Mouse (Mus musculus) stomach, embryonic 15.5 days (tissue): ENCODE data around the gene Podn. TPM values are rescaled to one million over a fixed set of nuclear protein-coding genes. Genes with fewer than 3 reads are reported as not detected.

ENCODE experiments used
- ATAC-seq: fragments of 200-750 bp; cut with Nextera tagmentation; 2 replicates; pipeline ENCODE4 v1.8.0; 2017; ENCODE audit warnings: low read depth, moderate number of reproducible peaks, moderate TSS enrichment; ENCODE audit not compliant: insufficient read depth, low FRiP score
- H3K27ac ChIP-seq: fragments of 300-500 bp; sonication (generic); 2 replicates; pipeline ENCODE4 v1.5.1; 2015; ENCODE audit warnings: mild to moderate bottlenecking, inconsistent platforms
- H3K27me3 ChIP-seq: fragments of 300-500 bp; sonication (generic); replicated peaks from 2 replicates; pipeline ENCODE4 v1.6.1; 2015; ENCODE audit warnings: inconsistent platforms
- H3K36me3 ChIP-seq: fragments of 300-500 bp; sonication (generic); 2 replicates; pipeline ENCODE4 v1.6.1; 2015; ENCODE audit warnings: inconsistent platforms
- H3K4me1 ChIP-seq: fragments of 300-500 bp; sonication (generic); 2 replicates; pipeline ENCODE4 v1.6.1; 2015; ENCODE audit warnings: inconsistent platforms
- H3K4me2 ChIP-seq: fragments of 300-500 bp; sonication (generic); 2 replicates; pipeline ENCODE4 v1.6.1; 2015; ENCODE audit warnings: mild to moderate bottlenecking, inconsistent platforms
- H3K4me3 ChIP-seq: fragments of 300-500 bp; sonication (generic); replicated peaks from 2 replicates; pipeline ENCODE4 v1.5.1; 2015; ENCODE audit warnings: inconsistent platforms
- H3K9ac ChIP-seq: fragments of 300-500 bp; sonication (generic); 2 replicates; pipeline ENCODE4 v1.6.1; 2015; ENCODE audit warnings: inconsistent platforms
- H3K9me3 ChIP-seq: fragments of 300-500 bp; sonication (generic); 2 replicates; pipeline ENCODE4 v1.6.1; 2016; ENCODE audit warnings: inconsistent platforms
- WGBS: fragments of 180-500 bp; shearing (Covaris S2); methylation state at CpG from one replicate; pipeline ENCODE4 v1.1.7; 2015; 5-methylcytosine and 5-hydroxymethylcytosine counted together
- polyA plus RNA-seq: library from polyadenylated mRNA; unstranded; fragments of >200 nt; fragmentation: Nextera tagmentation; extraction: Ambion mirVana; gene quantifications from 2 replicates; pipeline ENCODE4 v1.2.1, GENCODE M21; 2015

Gene Podn
- polyA plus RNA-seq, 1 experiment from 2014 or later = 1.1 TPM

GRCm38 (mm10) chr4:108074204-108074823 is 21.9 kb downstream of the Podn start:
- WGBS = 64% methylated on average over 3 of the region's 3 CpGs
- ATAC-seq = no peak
- no peak overlapping the region for H3K9ac ChIP-seq
- no peaks in the 10 kb centered on the region for H3K36me3 ChIP-seq
- H3K4me3 ChIP-seq = no peak overlapping the region
- no peaks in the 10 kb centered on the region for H3K9me3 ChIP-seq
- no peak overlapping the region for H3K4me2 ChIP-seq
- H3K27ac ChIP-seq = no peak overlapping the region
- H3K4me1 ChIP-seq = no peaks in the 10 kb centered on the region
- no peaks in the 10 kb centered on the region for H3K27me3 ChIP-seq

GRCm38 (mm10) chr4:108072086-108072485 is 24.2 kb downstream of the Podn start:
- no peaks in the 10 kb centered on the region; the same call in 1 of the 2 replicates for H3K36me3 ChIP-seq
- H3K4me3 ChIP-seq = no peak overlapping the region
- 90% methylated on average over 3 of the region's 3 CpGs for WGBS
- no peak overlapping the region for H3K4me2 ChIP-seq
- ATAC-seq = no peak
- no peak overlapping the region for H3K9ac ChIP-seq
- H3K27me3 ChIP-seq = no peaks in the 10 kb centered on the region
- H3K4me1 ChIP-seq = no peaks in the 10 kb centered on the region
- H3K27ac ChIP-seq = no peak overlapping the region
- H3K9me3 ChIP-seq = no peaks in the 10 kb centered on the region

GRCm38 (mm10) chr4:108071235-108071901 is 24.9 kb downstream of the Podn start:
- WGBS = 3% methylated on average over 26 of the region's 26 CpGs
- Histone ChIP-seq H3K27ac (no peak overlapping the region), H3K9ac (peak overlapping the region; percentile 11; the same call in 1 of the 2 replicates), H3K27me3 (no peaks in the 10 kb centered on the region), H3K36me3 (no peaks in the 10 kb centered on the region; the same call in 1 of the 2 replicates), H3K4me3 (peak overlapping the region; percentile 48), H3K9me3 (no peaks in the 10 kb centered on the region), H3K4me2 (peak overlapping the region; percentile 58), H3K4me1 (no peaks in the 10 kb centered on the region)
- ATAC-seq = peak; percentile 95

- no peaks in the 10 kb centered on the region for H3K27me3 ChIP-seq
- peaks cover 3% of the 10 kb centered on the region; the same call in 1 of the 2 replicates for H3K36me3 ChIP-seq
- H3K4me2 ChIP-seq = peak overlapping the region; percentile 58
- 5% methylated on average over 8 of the region's 8 CpGs for WGBS
- H3K27ac ChIP-seq = no peak overlapping the region; the same call in 1 of the 2 replicates
- peak overlapping the region; percentile 48 for H3K4me3 ChIP-seq
- no peaks in the 10 kb centered on the region for H3K4me1 ChIP-seq
- ATAC-seq = no peak
- peak overlapping the region; percentile 11; the same call in 1 of the 2 replicates for H3K9ac ChIP-seq
- no peaks in the 10 kb centered on the region for H3K9me3 ChIP-seq
Measured at GRCm38 (mm10) chr4:108070723-108071122, 25.5 kb downstream of the Podn start.

- no peak for ATAC-seq
- no peak overlapping the region; the same call in 1 of the 2 replicates for H3K27ac ChIP-seq
- 54% methylated on average over 4 of the region's 4 CpGs for WGBS
Measured at GRCm38 (mm10) chr4:108070286-108070685, 26.0 kb downstream of the Podn start.

GRCm38 (mm10) chr4:108068081-108068480 is 28.2 kb downstream of the Podn start:
- Histone ChIP-seq H3K36me3 (peaks cover 8% of the 10 kb centered on the region; the same call in 1 of the 2 replicates), H3K27me3 (no peaks in the 10 kb centered on the region), H3K4me2 (no peak overlapping the region), H3K4me3 (no peak overlapping the region), H3K9me3 (no peaks in the 10 kb centered on the region), H3K9ac (no peak overlapping the region), H3K27ac (no peak overlapping the region), H3K4me1 (no peaks in the 10 kb centered on the region)
- ATAC-seq = no peak
- 86% methylated on average over 2 of the region's 2 CpGs for WGBS

More at GRCm38 (mm10) chr4:108070286-108070685, 26.0 kb downstream of the Podn start:
- peak overlapping the region; percentile 11; the same call in 1 of the 2 replicates for H3K9ac ChIP-seq
- H3K9me3 ChIP-seq = no peaks in the 10 kb centered on the region
- peak overlapping the region; percentile 58 for H3K4me2 ChIP-seq
- H3K4me1 ChIP-seq = no peaks in the 10 kb centered on the region
- H3K4me3 ChIP-seq = peak overlapping the region; percentile 48
- H3K27me3 ChIP-seq = no peaks in the 10 kb centered on the region
- peaks cover 3% of the 10 kb centered on the region; the same call in 1 of the 2 replicates for H3K36me3 ChIP-seq

GRCm38 (mm10) chr4:108067261-108067660 is 29.0 kb downstream of the Podn start:
- 83% methylated on average over 7 of the region's 7 CpGs for WGBS
- no peak overlapping the region for H3K4me2 ChIP-seq
- H3K36me3 ChIP-seq = peaks cover 13% of the 10 kb centered on the region
- no peak for ATAC-seq
- no peaks in the 10 kb centered on the region for H3K4me1 ChIP-seq
- no peak overlapping the region for H3K4me3 ChIP-seq
- H3K27me3 ChIP-seq = no peaks in the 10 kb centered on the region
- H3K9me3 ChIP-seq = no peaks in the 10 kb centered on the region
- H3K9ac ChIP-seq = no peak overlapping the region
- no peak overlapping the region for H3K27ac ChIP-seq

GRCm38 (mm10) chr4:108066569-108066968 is 29.7 kb downstream of the Podn start:
- H3K4me3 ChIP-seq = no peak overlapping the region
- WGBS = 68% methylated on average over 4 of the region's 4 CpGs
- ATAC-seq = no peak

GRCm38 (mm10) chr4:108065176-108065844 is 30.9 kb downstream of the Podn start:
- H3K4me3 ChIP-seq = no peak overlapping the region
- no peaks in the 10 kb centered on the region for H3K9me3 ChIP-seq
- H3K4me2 ChIP-seq = no peak overlapping the region
- H3K9ac ChIP-seq = no peak overlapping the region
- peaks cover 17% of the 10 kb centered on the region for H3K36me3 ChIP-seq
- WGBS = 70% methylated on average over 2 of the region's 2 CpGs
- no peak overlapping the region for H3K27ac ChIP-seq
- H3K27me3 ChIP-seq = no peaks in the 10 kb centered on the region
- no peak for ATAC-seq
- H3K4me1 ChIP-seq = no peaks in the 10 kb centered on the region

More at GRCm38 (mm10) chr4:108066569-108066968, 29.7 kb downstream of the Podn start:
- H3K9me3 ChIP-seq = no peaks in the 10 kb centered on the region
- H3K4me1 ChIP-seq = no peaks in the 10 kb centered on the region
- peaks cover 16% of the 10 kb centered on the region for H3K36me3 ChIP-seq
- no peak overlapping the region for H3K27ac ChIP-seq
- H3K27me3 ChIP-seq = no peaks in the 10 kb centered on the region
- H3K9ac ChIP-seq = no peak overlapping the region
- no peak overlapping the region for H3K4me2 ChIP-seq

GRCm38 (mm10) chr4:108063616-108064015 is 32.6 kb downstream of the Podn start:
- H3K36me3 ChIP-seq = peaks cover 17% of the 10 kb centered on the region
- ATAC-seq = no peak
- WGBS = 74% methylated on average over 6 of the region's 6 CpGs
- no peak overlapping the region for H3K9ac ChIP-seq
- no peak overlapping the region for H3K27ac ChIP-seq
- H3K4me3 ChIP-seq = no peak overlapping the region
- no peaks in the 10 kb centered on the region for H3K9me3 ChIP-seq
- H3K27me3 ChIP-seq = no peaks in the 10 kb centered on the region
- H3K4me1 ChIP-seq = no peaks in the 10 kb centered on the region
- H3K4me2 ChIP-seq = no peak overlapping the region

GRCm38 (mm10) chr4:108062524-108062923 is 33.7 kb downstream of the Podn start:
- Histone ChIP-seq H3K4me1 (no peaks in the 10 kb centered on the region), H3K27me3 (no peaks in the 10 kb centered on the region), H3K4me2 (no peak overlapping the region), H3K4me3 (no peak overlapping the region), H3K27ac (no peak overlapping the region), H3K9ac (no peak overlapping the region), H3K36me3 (peaks cover 17% of the 10 kb centered on the region), H3K9me3 (no peaks in the 10 kb centered on the region)
- WGBS = 92% methylated on average over 5 of the region's 5 CpGs
- no peak for ATAC-seq

GRCm38 (mm10) chr4:108060774-108061173 is 35.5 kb downstream of the Podn start:
- H3K9ac ChIP-seq = no peak overlapping the region
- no peaks in the 10 kb centered on the region for H3K4me1 ChIP-seq
- H3K9me3 ChIP-seq = no peaks in the 10 kb centered on the region
- no peak overlapping the region for H3K4me2 ChIP-seq
- H3K36me3 ChIP-seq = peaks cover 14% of the 10 kb centered on the region
- no peak for ATAC-seq
- H3K27ac ChIP-seq = no peak overlapping the region
- WGBS = 86% methylated on average over 4 of the region's 4 CpGs
- H3K4me3 ChIP-seq = no peak overlapping the region
- H3K27me3 ChIP-seq = no peaks in the 10 kb centered on the region
